Mouse (Mus musculus) monocyte, adult 5-6 weeks (primary cell): ENCODE data around the gene Lama4. TPM values are rescaled to one million over a fixed set of nuclear protein-coding genes. Genes with fewer than 3 reads are reported as not detected.

Experiments
- ATAC-seq: fragments of 153-309, 156-312 bp; replicated peaks from 2 replicates; pipeline ENCODE4 v1.8.0; 2017; ENCODE audit warnings: mild to moderate bottlenecking; ENCODE audit not compliant: low TSS enrichment, insufficient number of reproducible peaks, severe bottlenecking, poor library complexity, low FRiP score
- total RNA-seq: library from RNA; stranded (forward); fragments of 200-1000, 200-491, 200-594 nt; gene quantifications from 3 replicates; pipeline ENCODE4 v1.2.3, GENCODE M21; 2017

Gene Lama4
- total RNA-seq: not detected in 3 replicates

DNA sequence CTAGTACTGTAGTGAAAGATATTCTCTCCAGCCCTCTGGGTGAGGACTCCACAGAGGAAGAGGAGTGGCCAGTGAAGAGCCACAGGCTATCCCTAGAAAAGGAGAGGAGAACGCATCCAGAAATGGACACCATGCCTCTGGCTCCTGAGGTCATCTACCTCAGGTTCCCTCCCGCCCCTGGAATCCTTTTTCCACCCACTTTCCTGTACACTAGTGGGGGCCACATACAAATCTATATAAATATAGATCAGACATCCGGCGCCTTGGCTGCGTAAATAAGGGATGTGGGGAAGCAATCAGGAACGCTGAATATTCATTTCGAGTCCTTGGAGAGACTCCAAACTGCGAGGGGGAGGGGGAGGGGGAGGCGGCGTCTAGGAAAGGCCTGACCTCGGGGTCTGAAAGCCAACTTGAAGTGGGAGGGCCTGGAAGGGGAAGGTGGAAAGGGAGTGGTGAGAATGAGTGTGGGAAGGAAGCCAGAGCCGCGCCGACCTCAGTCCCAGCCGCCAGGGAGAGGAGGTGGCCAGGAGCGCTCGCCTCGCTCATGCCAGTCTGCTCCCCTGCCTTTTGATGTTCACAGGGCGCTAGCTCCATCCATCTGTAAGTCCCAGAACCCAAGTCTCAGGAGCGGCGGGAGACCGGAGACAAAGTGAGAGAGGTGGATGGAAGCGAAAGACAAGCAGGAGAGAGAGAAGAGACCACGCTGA is at the start of gene Lama4:
TSS of gene Lama4 (plus strand) at position 441 of the 707 bp plus-strand sequence.
- ATAC-seq: no peak

DNA sequence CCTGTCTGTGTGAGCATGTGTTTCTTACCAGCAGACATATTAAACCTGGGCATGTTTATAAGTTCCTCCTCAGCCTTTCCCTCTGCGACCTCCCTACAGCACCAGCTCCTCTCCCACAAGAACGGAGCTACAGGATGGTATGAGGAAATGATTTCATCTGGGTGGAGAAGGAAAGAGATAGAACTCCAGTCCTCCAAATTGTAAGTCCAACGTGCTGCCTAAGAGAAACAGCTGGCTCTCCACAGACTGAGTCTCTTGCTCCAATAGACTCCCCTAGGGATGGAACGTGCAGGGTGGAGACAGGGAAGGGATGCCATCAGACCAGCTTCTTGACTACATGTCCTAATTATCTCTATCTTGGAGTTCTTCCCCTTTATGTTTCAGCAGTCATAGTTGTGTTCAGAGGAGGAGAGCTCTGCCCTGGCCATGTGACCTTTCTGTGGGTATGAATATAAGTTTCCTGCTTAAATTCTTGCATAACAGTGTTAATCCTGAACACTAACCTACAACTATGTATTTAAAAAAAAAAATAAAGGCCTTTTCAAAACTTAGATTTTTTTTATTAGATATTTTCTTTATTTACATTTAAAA is 49.2 kb upstream of the Lama4 start:
- ATAC-seq: no peak

DNA sequence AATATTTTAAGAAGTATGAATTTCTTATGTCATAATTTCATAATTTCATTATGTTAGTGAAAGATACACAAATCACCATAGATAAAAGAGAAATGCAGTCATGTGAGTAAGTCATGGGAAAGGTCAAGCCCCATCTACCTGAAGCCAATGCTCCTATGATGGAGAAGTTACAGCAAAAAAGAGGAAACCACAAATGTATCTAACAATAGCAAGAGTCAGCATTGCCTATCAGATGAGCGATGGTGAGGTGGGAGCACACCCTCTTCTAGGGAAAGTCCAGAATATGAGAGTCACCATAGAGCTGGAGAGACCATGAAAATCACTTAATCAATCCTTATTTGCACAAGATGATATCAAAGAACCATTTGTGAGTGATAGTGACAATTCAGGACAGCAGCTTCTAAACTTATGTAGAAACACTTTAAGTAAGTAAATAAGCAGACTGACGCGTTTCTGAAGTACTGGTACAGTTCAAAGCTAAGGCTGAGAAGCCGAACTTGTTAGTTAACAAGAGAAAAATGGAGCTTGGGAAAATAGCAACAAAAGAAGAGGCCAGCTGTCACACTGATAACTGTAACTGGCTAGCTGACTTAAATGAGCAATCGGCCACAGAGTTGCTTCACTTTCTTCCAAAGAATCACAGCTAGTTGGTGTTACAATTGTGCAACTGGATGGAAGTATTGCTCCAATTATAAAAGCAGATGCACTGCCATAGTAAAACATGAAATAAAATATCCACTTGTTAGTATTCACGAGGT is 36.2 kb upstream of the Lama4 start:
- no peak for ATAC-seq

DNA sequence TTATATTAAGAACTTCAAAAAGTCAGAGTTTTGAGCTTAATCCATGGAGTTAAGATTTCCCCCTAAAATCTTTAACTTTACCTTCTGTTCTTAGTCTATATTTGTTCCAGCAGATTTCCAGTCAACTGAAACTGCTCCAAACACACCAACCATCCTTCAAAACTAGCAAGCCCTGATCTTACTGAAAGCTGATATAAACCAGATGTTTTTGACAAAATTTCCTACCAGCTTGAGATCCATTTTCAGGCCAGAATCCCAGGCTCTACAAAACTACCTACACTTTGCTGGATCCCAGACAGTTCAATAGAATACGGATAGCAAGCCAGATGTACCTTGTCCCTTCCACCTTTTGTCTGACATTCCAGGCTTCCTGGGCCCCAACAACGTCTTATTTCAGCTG is 20.6 kb upstream of the Lama4 start:
- ATAC-seq: no peak

DNA sequence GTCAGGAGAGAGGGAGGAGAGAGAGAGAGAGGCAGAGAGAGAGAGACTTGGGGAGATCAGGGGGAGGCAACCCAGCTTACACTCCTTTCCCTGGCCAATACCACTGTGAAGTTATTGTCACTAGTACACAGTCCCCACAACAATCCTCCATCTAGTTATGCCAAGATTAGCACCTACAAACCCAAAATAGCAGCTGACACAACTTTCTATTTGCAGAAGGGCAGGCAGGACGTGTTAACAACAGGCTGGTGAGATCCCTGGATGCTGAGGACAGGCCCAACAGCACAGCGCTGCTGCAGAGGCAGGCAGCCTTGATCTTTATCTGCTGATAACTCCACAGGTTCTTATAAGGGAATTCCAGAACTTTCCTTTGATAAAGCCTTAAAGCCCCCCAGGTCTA is 3.4 kb upstream of the Lama4 start:
- no peak for ATAC-seq

DNA sequence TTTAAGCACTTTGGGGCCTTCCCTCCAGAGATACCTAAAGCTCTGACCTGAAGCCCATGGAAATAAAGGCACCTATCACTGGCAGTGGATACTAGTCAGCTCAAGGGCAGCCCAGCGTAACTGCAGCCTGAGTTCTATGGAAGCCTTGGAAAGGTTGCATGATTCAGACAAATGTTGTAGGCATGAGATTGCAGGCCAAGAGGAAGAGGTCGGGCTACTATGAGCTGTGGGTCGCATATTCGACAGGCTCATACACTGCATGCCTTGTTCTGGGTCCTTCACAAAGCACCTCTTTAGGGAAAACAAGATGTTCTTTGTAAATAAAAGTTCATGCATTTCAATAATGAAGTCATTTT is 618 bp upstream of the Lama4 start:
- ATAC-seq: no peak

DNA sequence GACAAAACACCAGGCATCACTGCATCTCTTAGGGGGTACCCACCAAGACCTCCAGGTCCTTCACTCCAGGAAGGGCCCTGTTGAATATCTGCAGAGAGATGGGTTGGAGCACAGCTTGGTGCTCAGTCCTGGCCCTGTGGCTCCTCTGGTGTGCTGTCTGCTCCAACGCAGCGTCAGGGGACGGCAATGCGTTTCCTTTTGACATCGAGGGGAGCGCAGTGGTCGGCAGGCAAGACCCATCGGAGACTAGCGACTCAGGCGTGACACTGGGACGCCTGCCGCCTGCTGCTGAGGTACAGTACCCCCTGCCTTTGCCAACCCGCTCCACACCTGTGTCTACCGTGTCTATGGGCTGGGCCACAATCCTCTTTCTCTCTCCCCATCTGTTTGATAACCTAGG is 542 bp downstream of the Lama4 start:
- no peak for ATAC-seq

DNA sequence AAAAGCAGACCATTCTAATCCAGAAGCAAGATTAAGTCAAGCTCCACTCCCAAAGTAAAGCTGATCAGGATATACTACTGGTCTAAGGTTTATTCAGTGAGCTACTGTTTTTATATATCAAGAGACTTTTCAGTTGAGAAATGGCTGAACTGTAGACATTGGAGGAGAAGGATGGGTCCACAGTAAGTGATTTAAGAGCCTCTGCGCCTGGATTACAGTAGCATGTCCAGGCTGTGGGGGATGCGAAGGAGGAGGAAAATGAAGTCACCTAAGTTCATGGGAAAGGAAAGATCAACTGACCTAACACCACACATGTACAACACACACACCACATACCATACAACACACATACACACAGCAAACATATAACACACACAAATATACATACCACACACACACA is 1.3 kb downstream of the Lama4 start:
- ATAC-seq: no peak

DNA sequence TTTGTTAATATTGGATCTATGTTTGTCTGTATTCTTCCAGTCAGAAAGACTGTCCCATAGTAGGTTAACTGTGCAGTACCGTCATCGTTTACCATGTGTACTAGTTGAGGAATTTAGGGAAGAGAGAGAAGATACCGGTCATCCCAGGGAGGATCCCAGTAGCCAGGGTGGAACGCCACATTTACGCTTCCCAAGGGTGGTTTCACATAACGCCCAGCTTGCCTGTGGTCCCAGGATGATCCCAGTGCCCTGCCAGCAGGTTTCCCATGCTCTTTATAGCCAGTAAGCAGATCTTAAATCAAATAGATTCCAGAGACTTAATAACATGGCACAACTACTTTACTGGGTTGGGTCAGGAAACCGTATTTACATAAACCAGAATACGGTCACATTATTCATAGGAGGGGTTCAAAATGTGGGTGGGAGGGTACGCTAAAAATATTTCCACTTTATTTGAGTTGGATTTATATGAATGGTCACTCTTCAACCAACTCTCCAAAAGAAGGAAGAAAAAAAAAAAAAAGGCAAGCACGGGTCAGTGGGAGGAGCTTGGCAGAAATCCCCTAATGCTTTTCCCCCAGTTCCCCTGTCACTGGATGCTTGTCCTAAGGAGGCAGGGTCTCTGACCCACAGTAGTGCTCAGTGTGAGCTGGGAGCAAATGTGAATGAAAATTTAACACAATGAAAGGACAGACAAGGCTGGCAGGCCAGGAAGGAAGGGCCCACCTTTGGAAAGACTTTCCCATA is 3.2 kb downstream of the Lama4 start:
- no peak for ATAC-seq

DNA sequence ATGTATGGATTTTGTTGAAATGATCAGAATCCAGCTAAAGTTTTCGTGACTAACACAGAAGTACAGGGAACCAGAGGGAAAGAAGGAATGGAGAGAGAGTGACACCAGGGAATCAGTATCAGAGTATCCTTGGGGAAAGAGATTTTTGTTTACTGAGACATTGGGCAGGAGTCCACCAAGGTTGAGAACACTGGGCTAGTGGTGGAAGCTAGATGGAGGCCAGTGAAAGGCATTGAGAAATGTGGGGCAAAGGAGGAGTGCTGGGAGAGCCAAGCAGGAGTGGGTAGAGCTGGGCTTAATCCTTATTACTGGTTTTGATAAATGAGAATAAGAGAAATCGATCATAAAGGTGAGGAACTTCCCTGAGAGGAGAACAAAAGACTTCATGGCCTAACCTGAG is 4.2 kb downstream of the Lama4 start:
- no peak for ATAC-seq

DNA sequence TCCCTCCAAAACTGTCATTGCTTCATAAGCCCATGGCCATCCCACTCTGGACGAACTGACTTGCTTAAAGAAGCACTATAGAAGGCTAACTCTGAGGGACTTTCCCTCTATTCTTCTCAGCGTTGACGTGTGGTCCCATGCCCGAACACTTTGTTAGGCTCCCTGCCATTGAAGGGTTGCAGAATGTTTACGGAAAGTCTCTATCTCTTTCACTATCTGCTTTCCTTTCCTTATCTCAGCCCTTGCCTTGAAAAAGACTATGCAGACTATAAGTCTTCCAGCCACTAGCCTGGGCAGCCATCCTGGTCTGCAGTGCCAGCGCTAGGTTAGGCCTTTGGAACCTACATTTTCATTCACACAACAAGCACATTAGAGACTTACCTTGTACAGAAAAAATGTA is 4.7 kb downstream of the Lama4 start:
- ATAC-seq: no peak

DNA sequence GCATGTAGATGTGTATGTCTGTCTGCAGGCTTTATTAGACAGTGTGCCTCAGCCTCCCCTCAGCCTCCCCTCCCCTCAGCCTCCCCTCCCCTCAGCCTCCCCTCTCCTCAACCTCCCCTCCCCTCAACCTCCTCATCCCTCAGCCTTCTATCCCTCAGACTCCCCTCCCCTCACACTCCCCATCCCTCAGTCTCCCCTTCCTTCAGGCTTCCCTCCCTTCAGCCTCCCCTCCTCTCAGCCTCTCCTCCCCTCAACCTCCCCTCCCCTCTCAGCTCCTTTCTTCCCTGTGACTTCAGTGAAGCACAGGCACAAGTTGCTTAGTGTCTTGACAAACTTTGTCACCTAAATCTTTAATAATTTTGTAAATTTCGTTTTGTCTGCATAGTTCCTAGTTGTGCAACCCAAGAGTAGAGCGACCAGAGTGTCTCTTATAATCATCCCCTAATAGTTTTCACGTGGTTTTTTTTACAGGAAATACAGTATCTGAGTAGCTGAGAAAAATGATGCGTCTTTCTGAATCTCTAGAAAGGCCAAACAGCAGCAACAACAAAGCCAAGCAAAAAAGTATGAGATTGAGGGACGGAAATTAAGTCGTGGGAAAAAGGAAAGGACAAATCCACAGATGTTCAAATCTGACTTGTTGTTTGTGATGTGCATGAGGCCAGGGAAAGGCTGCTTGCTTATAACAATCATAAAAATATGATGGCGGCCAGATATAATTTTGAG is 7.1 kb downstream of the Lama4 start:
- no peak for ATAC-seq

DNA sequence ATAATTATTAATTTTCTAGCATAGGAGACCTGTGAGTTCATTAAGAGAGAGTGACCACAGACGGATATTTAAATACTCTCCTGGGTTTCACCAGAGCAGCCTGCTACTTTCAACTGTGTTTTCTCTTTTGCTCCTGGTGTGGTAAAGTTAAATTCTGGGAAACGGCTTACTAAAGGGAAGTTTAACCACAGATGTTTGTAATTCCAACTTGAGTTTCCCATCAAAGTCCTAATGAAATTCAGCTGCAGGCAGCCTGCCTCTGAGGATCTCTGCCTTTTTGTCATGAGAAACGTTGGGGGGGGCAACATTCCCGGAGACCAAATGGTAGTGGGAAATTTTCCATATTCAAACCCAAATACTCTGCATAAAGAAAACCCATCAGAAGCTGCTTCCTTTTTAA is 7.7 kb downstream of the Lama4 start:
- ATAC-seq: no peak

DNA sequence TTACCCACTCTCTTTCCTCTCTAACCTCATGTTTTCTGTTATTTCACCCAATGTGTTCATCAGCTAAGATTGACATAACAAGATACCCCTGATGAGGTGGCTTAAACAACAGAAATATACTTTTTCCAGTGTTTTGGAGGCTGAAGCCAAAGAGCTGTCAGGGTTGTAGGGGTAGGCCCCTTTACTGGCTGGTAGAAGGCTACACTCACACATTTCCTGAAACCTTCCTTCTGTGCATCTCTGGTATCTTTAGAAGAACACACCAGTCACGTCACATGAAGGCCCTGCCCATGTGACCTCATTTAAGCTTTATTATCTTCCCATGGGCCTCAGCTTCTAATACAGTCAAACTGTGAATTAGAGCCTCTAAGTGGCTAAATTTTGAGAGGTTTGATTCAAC is 12.9 kb downstream of the Lama4 start:
- ATAC-seq: no peak

DNA sequence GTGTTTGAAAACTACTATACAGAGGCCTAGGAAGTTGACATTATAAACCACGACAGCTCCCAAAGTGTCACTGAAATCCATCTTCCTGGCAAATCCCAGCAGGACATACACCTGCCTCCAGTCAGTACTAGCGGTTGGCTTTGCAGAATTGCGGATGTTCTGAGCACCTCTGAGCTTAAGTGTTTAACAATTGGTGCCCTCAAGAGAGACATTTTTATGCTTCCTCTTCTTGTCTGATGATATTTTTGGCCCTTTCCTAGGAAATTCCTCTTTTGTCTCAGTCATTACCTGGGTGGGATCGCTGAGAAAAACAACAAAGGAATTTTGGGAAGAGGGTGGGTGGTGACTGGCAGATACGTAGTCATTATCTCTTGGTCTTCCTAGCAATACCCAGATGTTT is 14.4 kb downstream of the Lama4 start:
- no peak for ATAC-seq

DNA sequence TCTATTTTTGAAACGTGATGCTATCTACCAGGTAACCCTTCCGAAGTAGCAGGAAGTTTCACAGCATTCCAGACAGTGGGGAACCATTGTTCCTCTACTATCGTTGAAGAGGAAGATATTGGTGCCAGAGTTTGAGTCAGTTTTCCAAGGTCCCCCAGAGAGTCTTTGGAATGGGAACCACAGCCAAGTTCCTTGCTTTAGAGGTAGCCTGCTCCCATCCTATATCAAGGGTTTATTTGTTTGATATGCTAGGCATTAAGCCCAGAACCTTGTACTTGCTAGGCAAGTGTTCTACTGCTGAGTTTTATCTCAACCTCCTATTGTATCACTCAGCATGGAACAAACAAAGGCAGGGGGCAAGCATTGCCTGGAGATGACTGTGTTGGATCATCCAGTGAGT is 15.7 kb downstream of the Lama4 start:
- ATAC-seq: no peak

DNA sequence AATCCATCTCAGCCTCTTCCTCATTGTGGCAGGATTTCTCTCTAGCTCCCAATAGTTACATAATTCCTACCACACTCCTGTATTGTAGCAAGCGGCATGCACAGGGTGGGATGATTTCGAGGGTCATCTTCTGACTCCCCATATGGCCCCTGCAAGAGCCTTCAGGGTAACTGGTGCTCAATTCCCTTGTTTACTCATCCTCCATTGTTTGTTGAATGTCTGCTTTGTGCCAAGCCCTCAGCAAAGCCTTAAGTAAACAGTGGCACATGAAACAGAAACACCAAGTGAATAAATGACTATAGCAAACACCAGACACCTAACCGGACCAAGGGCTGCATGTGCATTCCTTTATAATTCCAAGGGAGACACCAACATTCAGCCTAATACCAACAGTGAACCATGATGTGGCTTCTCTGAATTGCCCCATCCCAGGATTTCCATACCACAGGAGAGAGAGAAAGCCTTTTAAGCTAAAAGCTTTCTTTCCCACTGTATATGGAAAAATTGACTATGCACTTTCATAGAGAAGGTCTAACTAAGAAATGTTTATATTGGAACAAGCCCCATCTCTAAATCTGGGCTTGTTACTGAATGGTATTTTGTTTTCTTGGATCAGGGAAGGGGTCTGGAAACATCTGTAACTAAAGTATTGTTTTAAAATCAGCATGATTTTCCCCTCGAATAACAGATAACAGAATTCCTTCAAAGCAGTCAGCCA is 19.2 kb downstream of the Lama4 start:
- ATAC-seq: no peak

DNA sequence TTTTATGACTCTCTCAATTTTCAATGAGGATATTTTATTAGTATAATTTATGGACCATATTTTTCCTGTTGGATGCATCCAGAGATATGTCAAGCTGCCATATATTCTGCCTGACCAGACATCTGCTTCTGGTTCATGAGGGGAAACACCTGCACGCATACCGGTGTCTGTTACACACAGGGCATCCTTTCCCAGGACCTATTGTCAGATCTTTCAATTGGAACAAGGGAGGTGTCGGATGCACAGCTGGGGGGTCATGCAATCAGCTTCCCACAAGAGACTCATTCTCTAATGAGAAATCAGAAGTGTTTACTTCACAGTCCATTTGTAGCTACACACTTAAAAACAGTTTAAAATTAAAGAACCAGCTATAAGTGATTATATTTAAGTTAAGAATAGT is 20.7 kb downstream of the Lama4 start:
- no peak for ATAC-seq
